Mouse (Mus musculus) common myeloid progenitor, adult 5-6 weeks (primary cell): Measurements from ENCODE around the gene Stpg4. TPM values are rescaled to one million over a fixed set of nuclear protein-coding genes. Genes with fewer than 3 reads are reported as not detected.

Source experiments
- ATAC-seq: replicated peaks from 2 replicates; pipeline ENCODE4 v1.8.0; 2016; ENCODE audit warnings: low read depth, mild to moderate bottlenecking, moderate TSS enrichment, inconsistent platforms; ENCODE audit not compliant: poor library complexity, severe bottlenecking
- total RNA-seq: library from RNA; stranded (forward); fragments of 200-1000, 187-1606 nt; gene quantifications from 2 replicates; pipeline ENCODE4 v1.2.3, GENCODE M21; 2017

Stpg4 gene
- total RNA-seq = not detected in 2 replicates

- no peak for ATAC-seq
Measured at GRCm38 (mm10) chr17:87427511-87427910, at the start of gene Stpg4. Gene Stpg4, minus strand, starts transcription at chr17:87427741.

GRCm38 (mm10) chr17:87475356-87475755 lies 47.8 kb upstream of the Stpg4 start:
- no peak for ATAC-seq

DNA sequence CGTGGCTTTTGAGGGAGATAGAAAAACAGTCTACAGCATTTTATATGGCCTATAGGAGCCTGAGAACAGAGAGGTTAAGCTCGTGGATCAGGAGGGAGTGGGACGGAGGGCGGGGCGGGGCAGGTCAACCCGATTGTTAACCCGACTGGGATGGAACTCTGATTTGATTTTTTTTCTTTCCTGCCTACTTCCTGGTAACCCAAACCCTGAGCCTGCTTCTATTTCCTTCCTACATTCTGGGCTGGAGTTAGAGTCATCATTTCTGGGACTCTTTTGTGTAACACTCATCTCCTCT lies 46.9 kb upstream of the Stpg4 start:
- ATAC-seq = 0 out of 2 replicates have a peak, but pooled peaks have one; percentile 16

DNA sequence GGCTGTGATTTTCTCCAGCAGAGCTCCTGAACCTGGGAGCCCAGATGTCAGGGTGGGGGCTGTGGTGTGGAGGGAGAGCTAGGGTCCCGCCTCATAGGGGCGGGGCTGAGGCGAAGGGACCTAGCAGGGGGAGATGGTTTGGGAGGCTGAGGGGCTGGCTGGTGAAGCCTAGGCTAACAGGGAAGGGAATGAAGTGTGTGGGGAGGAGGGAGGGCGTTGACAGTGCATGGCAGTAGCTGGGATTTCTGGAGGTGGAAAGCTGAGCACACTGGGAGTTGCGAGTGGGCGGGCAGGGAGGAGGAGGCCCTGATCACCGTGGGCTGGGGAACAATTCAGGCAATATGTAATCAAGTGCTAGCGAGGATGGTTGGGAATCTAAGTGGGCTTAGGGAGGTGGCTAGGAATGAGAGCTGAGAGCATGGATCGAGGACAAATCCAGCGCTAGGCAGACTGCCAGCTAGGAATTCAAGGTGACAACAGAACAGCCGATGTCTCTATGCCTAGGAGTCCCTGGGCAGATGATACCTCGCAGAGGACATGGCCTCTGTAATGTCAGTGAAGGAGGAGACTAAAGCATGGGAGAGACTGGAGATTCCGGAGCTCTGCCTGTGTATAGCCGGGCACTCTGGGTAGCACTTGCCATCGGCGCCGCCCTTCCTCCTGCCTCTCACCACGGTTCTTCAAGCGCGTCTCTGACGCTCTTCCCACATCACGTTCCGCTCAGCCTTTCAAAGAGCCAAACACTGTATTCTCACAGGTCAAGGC lies 46.4 kb upstream of the Stpg4 start:
- peak; percentile 69 for ATAC-seq

DNA sequence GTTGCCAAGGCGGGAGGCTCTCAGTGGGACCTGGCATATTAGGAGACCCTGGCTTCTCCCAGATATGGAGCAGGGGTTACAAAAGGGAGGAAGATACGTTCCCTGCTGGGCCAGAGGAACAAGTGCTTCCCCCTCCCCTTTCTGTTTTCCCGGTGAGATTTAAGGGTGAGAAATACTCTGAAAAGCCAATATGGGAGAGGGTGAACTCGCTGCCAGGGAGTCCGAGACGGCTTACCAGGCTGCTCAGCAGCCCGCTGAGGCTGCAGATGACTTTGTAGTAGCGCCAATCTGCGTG lies 45.8 kb upstream of the Stpg4 start:
- no peak for ATAC-seq

GRCm38 (mm10) chr17:87472879-87473278 lies 45.3 kb upstream of the Stpg4 start:
- ATAC-seq = no peak

- no peak for ATAC-seq
Measured at GRCm38 (mm10) chr17:87471661-87472060, 44.1 kb upstream of the Stpg4 start.

DNA sequence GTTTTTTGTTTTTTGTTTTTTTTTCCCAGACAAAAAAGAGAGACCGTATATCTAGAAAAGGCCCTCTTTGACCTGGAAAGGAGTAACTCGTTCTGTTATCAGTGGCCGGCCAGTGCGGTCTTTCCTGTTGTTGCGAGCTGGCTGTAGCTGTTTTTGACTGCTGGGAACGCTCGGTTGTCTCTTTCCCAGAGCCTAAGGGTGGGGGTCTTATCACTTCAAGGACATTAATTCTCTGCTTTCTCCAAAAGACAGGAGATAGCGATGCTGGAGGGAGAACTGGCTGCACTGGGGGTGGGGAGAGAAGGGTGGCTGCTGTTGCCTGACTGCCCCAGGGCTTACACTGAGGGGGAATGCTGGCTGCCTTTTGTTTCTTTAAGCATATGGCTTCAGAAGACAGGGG lies 43.3 kb upstream of the Stpg4 start:
- no peak for ATAC-seq

GRCm38 (mm10) chr17:87470282-87470681 lies 42.7 kb upstream of the Stpg4 start:
- no peak for ATAC-seq

- ATAC-seq = no peak
Measured at GRCm38 (mm10) chr17:87469428-87469827, 41.9 kb upstream of the Stpg4 start.

GRCm38 (mm10) chr17:87468616-87469015 lies 41.1 kb upstream of the Stpg4 start:
- ATAC-seq = no peak

DNA sequence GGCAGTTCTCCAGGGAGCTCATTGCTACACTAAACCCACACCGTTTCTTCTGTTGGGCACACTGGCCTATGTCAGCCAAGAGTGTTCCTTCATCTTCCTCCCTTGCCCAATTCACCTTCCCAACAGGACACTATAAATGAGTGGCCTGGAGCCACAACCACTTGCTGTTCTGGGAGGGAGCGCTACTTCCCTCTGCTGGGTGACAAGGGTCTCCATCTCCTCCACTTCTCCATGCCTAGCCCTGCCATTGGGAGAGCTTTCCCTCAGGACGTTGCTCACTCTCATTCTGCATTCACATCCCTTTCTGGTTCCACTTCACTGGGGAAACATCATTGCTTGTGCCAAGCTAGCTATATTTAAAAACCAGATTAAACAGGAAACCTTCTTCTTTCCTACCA lies 34.0 kb upstream of the Stpg4 start:
- 0 out of 2 replicates have a peak, but pooled peaks have one; percentile 23 for ATAC-seq

DNA sequence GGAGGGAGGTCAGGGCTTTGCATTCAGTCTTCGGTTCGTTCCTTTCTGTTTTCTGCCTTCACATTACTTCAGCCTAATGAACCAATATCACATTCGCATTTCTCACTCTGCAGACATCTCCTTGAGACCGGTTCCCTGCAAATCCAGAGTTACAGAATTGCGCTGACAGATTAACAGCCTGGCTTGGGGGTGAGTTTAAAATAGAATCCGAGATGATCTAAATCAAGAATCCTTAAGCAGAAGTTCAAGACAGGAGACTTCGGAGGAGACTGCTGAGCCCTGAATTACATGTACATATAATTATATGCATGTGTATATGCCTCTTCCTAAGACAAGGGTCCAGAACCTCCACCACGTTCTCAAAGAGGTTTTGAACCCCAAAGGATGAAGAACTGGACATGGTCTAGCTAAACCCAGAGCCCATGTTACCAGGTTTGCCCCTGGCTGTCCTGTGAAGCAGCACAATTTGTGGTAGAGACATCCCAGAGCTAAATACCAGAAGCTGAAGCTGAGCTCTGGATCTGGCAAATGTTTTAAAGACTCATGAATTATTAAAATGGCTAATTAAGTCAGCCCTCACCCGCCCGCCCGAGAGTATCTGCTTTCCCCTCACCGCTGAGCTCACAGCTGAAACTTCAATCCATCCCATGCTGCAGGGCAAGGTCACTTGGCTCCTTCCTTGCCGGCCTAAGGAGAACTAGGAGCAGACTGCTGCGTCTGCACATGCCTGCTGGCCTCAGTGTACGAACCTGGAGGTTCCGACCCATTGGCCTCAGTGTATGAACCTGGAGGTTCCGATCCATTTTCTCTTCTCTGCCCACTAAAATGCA lies 33.3 kb upstream of the Stpg4 start:
- no peak for ATAC-seq

DNA sequence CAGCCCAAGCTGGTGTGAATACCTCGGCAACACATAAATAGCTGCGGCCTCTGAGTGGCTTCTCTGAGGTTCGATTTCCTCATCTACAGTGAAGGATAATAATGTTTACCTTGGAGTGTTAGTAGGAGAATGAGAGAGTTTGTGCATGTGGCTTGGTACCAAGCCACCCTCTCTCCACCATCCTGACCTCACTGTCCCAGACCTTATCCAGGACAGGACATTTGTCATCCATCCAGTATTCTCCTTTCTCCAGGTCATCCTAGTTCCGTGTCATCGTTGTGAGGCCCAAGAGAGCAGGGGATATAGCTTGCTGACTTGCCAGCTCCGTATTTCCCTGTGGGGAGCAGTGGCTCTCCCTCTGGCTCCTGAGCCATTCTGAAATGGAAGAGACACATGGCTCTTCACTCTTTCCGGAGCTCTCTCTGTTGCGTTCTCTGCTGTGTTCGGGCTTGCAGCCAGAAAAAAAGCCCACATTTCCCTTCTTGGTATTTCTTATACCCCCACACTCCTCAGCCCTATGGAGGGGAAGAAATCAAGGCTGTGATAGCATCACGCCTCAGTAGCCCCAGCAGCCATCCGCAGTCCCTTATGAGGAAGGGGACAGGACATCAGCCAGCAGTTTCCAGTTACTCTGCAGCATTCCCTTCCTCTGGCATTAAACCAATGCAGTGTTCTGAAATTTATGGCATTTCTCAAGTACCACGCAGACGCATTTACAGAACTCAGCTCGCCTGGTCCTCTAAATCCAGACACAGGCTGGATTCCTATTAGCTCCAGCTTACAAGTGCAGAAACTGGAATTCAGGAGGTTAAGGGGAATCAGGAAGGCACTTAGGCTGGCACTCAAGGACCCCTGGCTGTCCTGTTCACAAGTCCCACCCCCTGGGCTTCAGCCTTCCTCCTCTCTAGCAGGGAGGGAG lies 32.5 kb upstream of the Stpg4 start:
- peak; percentile 33 for ATAC-seq

GRCm38 (mm10) chr17:87458911-87459749 lies 31.6 kb upstream of the Stpg4 start:
- ATAC-seq = peak; percentile 65

- no peak for ATAC-seq
Measured at GRCm38 (mm10) chr17:87457961-87458360, 30.4 kb upstream of the Stpg4 start.

- ATAC-seq = no peak
Measured at GRCm38 (mm10) chr17:87454121-87454520, 26.6 kb upstream of the Stpg4 start.

DNA sequence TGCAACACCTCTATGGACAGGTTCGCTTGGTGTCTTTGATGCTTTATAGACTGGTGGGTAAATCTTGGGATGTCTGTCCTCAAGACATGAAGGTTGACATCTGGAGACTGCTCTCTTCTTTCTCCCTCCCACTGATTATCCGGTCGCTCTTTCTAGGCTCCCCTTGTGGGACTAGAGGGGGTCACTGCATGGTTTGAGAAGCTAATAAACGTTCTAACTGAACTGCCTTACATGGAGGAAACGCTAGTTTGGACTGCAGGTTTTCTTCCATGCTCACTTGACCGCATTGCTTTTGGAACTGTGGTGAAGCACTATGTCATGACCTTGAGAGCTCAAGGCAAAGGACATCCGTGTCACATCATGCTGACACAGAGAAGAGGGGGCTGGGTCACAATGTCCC lies 25.8 kb upstream of the Stpg4 start:
- ATAC-seq = no peak

DNA sequence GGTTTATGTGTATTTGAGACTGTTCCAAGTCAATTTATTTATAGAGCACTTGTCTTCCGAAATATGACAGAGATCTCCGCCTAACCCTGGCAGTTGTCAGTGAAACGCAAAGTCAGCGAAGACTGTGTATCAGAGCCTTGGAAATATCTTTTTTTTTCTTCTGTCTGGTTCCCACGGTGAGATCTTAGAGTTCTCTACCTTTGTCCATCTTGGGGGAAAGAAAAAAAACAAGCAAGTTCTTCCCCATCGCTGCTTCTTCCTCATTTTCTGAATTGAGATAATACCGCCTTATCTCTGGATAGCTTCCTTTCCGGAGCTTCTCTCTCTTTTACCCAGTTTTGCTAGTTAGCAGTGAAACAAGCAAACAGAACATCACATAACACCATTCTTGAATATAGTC lies 21.3 kb upstream of the Stpg4 start:
- 0 out of 2 replicates have a peak, but pooled peaks have one; percentile 1 for ATAC-seq

GRCm38 (mm10) chr17:87448339-87448738 lies 20.8 kb upstream of the Stpg4 start:
- no peak for ATAC-seq
